Mouse (Mus musculus) spleen, adult 2 months (tissue): ENCODE results near the gene Spata33.

Experiments used
- CTCF ChIP-seq: fragments of 200-500 bp; IDR thresholded peaks from 2 replicates; pipeline ENCODE4 v1.5.1; 2011; ENCODE audit warnings: mild to moderate bottlenecking, inconsistent platforms; ENCODE audit not compliant: insufficient read depth, insufficient read length, insufficient replicate concordance; ENCODE audit errors: extremely low read depth
- POLR2A ChIP-seq: fragments of 200-500 bp; IDR thresholded peaks from 2 replicates; pipeline ENCODE4 v1.6.1; 2011; ENCODE audit warnings: low read depth, low read length, inconsistent platforms

DNA sequence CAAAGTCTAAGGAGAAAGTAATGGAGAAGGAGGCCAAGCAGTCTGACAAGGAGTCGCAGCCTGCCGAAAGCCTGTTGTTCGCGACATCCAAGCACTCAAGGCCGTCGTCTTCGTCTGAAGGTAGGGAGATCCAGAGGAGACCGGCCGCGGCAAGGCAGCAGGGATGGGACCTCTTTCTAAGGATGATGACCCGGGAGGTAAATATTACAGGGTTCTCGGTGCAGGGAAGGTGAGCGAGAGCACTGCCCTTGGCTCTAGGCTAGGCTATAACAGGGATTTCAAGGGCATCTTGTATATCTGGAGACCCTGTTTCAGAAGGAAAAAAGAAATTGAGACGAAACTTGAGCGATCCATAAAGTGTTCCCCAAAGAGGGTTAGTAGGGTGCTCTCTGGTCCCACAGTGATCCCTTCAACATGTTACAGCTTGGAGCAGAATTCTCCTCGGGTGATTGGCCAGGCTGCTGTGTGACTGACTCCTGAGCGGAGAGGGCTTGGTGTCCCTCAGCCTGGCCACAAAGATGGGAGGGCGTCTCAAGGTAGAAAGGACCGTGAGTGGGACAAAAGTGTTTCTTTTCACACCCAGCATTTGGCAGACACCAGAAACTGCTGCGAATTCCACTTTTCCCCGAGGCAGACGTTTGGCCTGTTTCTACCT lies 613 bp downstream of the Spata33 start:
- no peak for TF ChIP-seq CTCF
- TF ChIP-seq POLR2A, result no peak
